Mouse (Mus musculus) limb, embryonic 10.5 days (tissue): ENCODE results near the gene Rfng. TPM values are rescaled to one million over a fixed set of nuclear protein-coding genes. Genes with fewer than 3 reads are reported as not detected.
"Not testable (repeated sequence)": the region's sequence is repeated elsewhere in the genome, so short reads cannot be mapped to it uniquely, and the experiment has no call there.

Experiments
- DNase-seq: peaks from one replicate; pipeline ENCODE4 v3.0.0-alpha.2; 2017; ENCODE audit warnings: low spot score
- H3K27ac ChIP-seq: fragments of 300-500 bp; sonication (generic); 2 replicates; pipeline ENCODE4 v1.5.1; 2016; ENCODE audit warnings: mild to moderate bottlenecking
- H3K27me3 ChIP-seq: fragments of 300-500 bp; sonication (generic); 2 replicates; pipeline ENCODE4 v1.6.1; 2016; ENCODE audit warnings: low read depth, mild to moderate bottlenecking; ENCODE audit not compliant: poor library complexity, severe bottlenecking
- H3K36me3 ChIP-seq: fragments of 300-500 bp; sonication (generic); 2 replicates; pipeline ENCODE4 v1.6.1; 2016; ENCODE audit warnings: mild to moderate bottlenecking, moderate library complexity
- H3K4me1 ChIP-seq: fragments of 300-500 bp; sonication (generic); 2 replicates; pipeline ENCODE4 v1.6.1; 2016
- H3K4me3 ChIP-seq: fragments of 300-500 bp; sonication (generic); 2 replicates; pipeline ENCODE4 v1.5.1; 2016; ENCODE audit warnings: mild to moderate bottlenecking, moderate library complexity
- H3K9me3 ChIP-seq: fragments of 300-500 bp; sonication (generic); replicated peaks from 2 replicates; pipeline ENCODE4 v1.6.1; 2016; ENCODE audit warnings: mild to moderate bottlenecking
- WGBS: fragments of 180-500 bp; shearing (Covaris S2); methylation state at CpG from one replicate; pipeline ENCODE4 v1.1.7; 2016; 5-methylcytosine and 5-hydroxymethylcytosine counted together
- polyA plus RNA-seq: library from polyadenylated mRNA; unstranded; fragments of >200 nt; fragmentation: Nextera tagmentation; extraction: Ambion mirVana; gene quantifications from 2 replicates; pipeline ENCODE4 v1.2.1, GENCODE M21; 2016

The Rfng gene
- polyA plus RNA-seq, 1 experiment from 2014 or later, result 40.4 TPM

- H3K9me3 ChIP-seq, result no peaks in the 10 kb centered on the region
- DNase-seq, result peak; percentile 91
- peak overlapping the region; percentile 77 for H3K27ac ChIP-seq
- peaks cover 5% of the 10 kb centered on the region for H3K36me3 ChIP-seq
- no peaks in the 10 kb centered on the region for H3K27me3 ChIP-seq
- H3K4me3 ChIP-seq, result peak overlapping the region; percentile 32
- H3K4me1 ChIP-seq, result peaks cover 23% of the 10 kb centered on the region
- WGBS, result 13% methylated on average over 10 of the region's 10 CpGs
These were observed 16.3 kb upstream of the Rfng start for GRCm38 (mm10) chr11:120800061-120800904.

- Histone ChIP-seq H3K9me3 (no peaks in the 10 kb centered on the region), H3K36me3 (peaks cover 8% of the 10 kb centered on the region), H3K4me1 (peaks cover 31% of the 10 kb centered on the region), H3K4me3 (peak overlapping the region; percentile 32), H3K27me3 (no peaks in the 10 kb centered on the region), H3K27ac (peak overlapping the region; percentile 77)
- DNase-seq, result no peak
- WGBS, result 77% methylated on average over 6 of the region's 6 CpGs
These were observed 15.4 kb upstream of the Rfng start for GRCm38 (mm10) chr11:120799316-120799890.

GRCm38 (mm10) chr11:120798244-120798643 is 14.2 kb upstream of the Rfng start:
- peaks cover 31% of the 10 kb centered on the region for H3K4me1 ChIP-seq
- 86% methylated on average over 3 of the region's 3 CpGs for WGBS
- no peak overlapping the region for H3K27ac ChIP-seq
- H3K36me3 ChIP-seq, result peaks cover 20% of the 10 kb centered on the region
- H3K27me3 ChIP-seq, result no peaks in the 10 kb centered on the region
- no peak overlapping the region for H3K4me3 ChIP-seq
- H3K9me3 ChIP-seq, result no peaks in the 10 kb centered on the region
- no peak for DNase-seq

- Histone ChIP-seq H3K4me3 (peak overlapping the region; percentile 99), H3K4me1 (peaks cover 31% of the 10 kb centered on the region), H3K27ac (peak overlapping the region; percentile 85), H3K27me3 (no peaks in the 10 kb centered on the region), H3K9me3 (no peaks in the 10 kb centered on the region), H3K36me3 (peaks cover 37% of the 10 kb centered on the region)
- DNase-seq, result no peak
- 37% methylated on average over 8 of the region's 8 CpGs for WGBS
These were observed 12.6 kb upstream of the Rfng start for GRCm38 (mm10) chr11:120796614-120796946.

- DNase-seq, result peak; percentile 99
- peak within 1 kb of the TSS; percentile 85 for H3K27ac ChIP-seq
- H3K9me3 ChIP-seq, result no peaks in the 10 kb centered on the region
- H3K4me1 ChIP-seq, result peaks cover 31% of the 10 kb centered on the region
- WGBS, result 2% methylated on average over 59 of the region's 59 CpGs
- peak within 1 kb of the TSS; percentile 99 for H3K4me3 ChIP-seq
- no peaks in the 10 kb centered on the region for H3K27me3 ChIP-seq
- peaks cover 43% of the 10 kb centered on the region for H3K36me3 ChIP-seq
These were observed 12.0 kb upstream of the Rfng start, which contains the start of gene Dus1l for GRCm38 (mm10) chr11:120795756-120796613. TSS of gene Dus1l (minus strand) at chr11:120796403.

GRCm38 (mm10) chr11:120792652-120793051 is 8.6 kb upstream of the Rfng start:
- no peak for DNase-seq
- H3K36me3 ChIP-seq, result peaks cover 74% of the 10 kb centered on the region

GRCm38 (mm10) chr11:120789810-120790209 is 5.8 kb upstream of the Rfng start:
- Histone ChIP-seq H3K4me1 (peaks cover 16% of the 10 kb centered on the region), H3K27ac (no peak overlapping the region), H3K27me3 (no peaks in the 10 kb centered on the region), H3K36me3 (peaks cover 95% of the 10 kb centered on the region), H3K4me3 (no peak overlapping the region), H3K9me3 (no peaks in the 10 kb centered on the region)
- 94% methylated on average over 3 of the region's 3 CpGs for WGBS
- DNase-seq, result no peak

More at GRCm38 (mm10) chr11:120792652-120793051, 8.6 kb upstream of the Rfng start:
- no peaks in the 10 kb centered on the region for H3K27me3 ChIP-seq
- WGBS, result 94% methylated on average over 9 of the region's 9 CpGs
- H3K4me3 ChIP-seq, result no peak overlapping the region
- H3K9me3 ChIP-seq, result no peaks in the 10 kb centered on the region
- peaks cover 20% of the 10 kb centered on the region for H3K4me1 ChIP-seq
- H3K27ac ChIP-seq, result no peak overlapping the region

GRCm38 (mm10) chr11:120789355-120789754 is 5.3 kb upstream of the Rfng start:
- Histone ChIP-seq H3K27ac (no peak overlapping the region), H3K4me3 (no peak overlapping the region), H3K4me1 (peaks cover 17% of the 10 kb centered on the region), H3K36me3 (peaks cover 91% of the 10 kb centered on the region), H3K9me3 (no peaks in the 10 kb centered on the region), H3K27me3 (no peaks in the 10 kb centered on the region)
- no peak for DNase-seq
- WGBS, result 85% methylated on average over 4 of the region's 4 CpGs

GRCm38 (mm10) chr11:120788460-120788859 is 4.5 kb upstream of the Rfng start:
- not testable (repeated sequence) for H3K27me3 ChIP-seq, H3K4me3 ChIP-seq, H3K27ac ChIP-seq, H3K9me3 ChIP-seq, DNase-seq
- peaks cover 19% of the 10 kb centered on the region for H3K4me1 ChIP-seq
- WGBS, result 89% methylated on average over 10 of the region's 10 CpGs
- peaks cover 82% of the 10 kb centered on the region for H3K36me3 ChIP-seq

GRCm38 (mm10) chr11:120785145-120785544 is 1.1 kb upstream of the Rfng start:
- DNase-seq, result no peak
- Histone ChIP-seq H3K9me3 (no peaks in the 10 kb centered on the region), H3K27me3 (peaks cover 21% of the 10 kb centered on the region), H3K4me1 (peaks cover 26% of the 10 kb centered on the region), H3K4me3 (peak overlapping the region; percentile 98), H3K36me3 (peaks cover 67% of the 10 kb centered on the region), H3K27ac (peak overlapping the region; percentile 90; the same call in 1 of the 2 replicates)
- WGBS, result 35% methylated on average over 9 of the region's 9 CpGs

- Histone ChIP-seq H3K27ac (peak overlapping the region; percentile 90), H3K4me3 (peak overlapping the region; percentile 98), H3K27me3 (peaks cover 21% of the 10 kb centered on the region), H3K9me3 (no peaks in the 10 kb centered on the region), H3K4me1 (peaks cover 26% of the 10 kb centered on the region), H3K36me3 (peaks cover 53% of the 10 kb centered on the region)
- 1% methylated on average over 42 of the region's 42 CpGs for WGBS
- DNase-seq, result no peak
These were observed 462 bp downstream of the Rfng start for GRCm38 (mm10) chr11:120783426-120784063.

- not testable (repeated sequence) for H3K27ac ChIP-seq, H3K9me3 ChIP-seq, DNase-seq, H3K4me3 ChIP-seq
- H3K4me1 ChIP-seq, result peaks cover 28% of the 10 kb centered on the region
- H3K27me3 ChIP-seq, result peaks cover 21% of the 10 kb centered on the region
- WGBS, result 93% methylated on average over 6 of the region's 6 CpGs
- peaks cover 31% of the 10 kb centered on the region for H3K36me3 ChIP-seq
These were observed 2.6 kb downstream of the Rfng start for GRCm38 (mm10) chr11:120781361-120781760.
